Mouse (Mus musculus) CD4-positive, CD25-positive, alpha-beta regulatory T cell, adult 4 months (primary cell): Measurements from ENCODE around the gene Tgm2. TPM values are rescaled to one million over a fixed set of nuclear protein-coding genes. Genes with fewer than 3 reads are reported as not detected.

Experiments
- ATAC-seq: one replicate; pipeline ENCODE4 v1.8.0; 2017
- polyA plus RNA-seq, 2 experiments: library from polyadenylated mRNA; unstranded; fragments of 100-300 nt; shearing (Covaris generic); gene quantifications; one replicate each; pipeline ENCODE4 v1.2.1; 2017

Tgm2 gene
- polyA plus RNA-seq, 2 experiments from 2014 or later = 3.1 to 4.4 TPM

- no peak for ATAC-seq
Observed at GRCm38 (mm10) chr2:158113591-158114257, 32.5 kb downstream of the Tgm2 start.

DNA sequence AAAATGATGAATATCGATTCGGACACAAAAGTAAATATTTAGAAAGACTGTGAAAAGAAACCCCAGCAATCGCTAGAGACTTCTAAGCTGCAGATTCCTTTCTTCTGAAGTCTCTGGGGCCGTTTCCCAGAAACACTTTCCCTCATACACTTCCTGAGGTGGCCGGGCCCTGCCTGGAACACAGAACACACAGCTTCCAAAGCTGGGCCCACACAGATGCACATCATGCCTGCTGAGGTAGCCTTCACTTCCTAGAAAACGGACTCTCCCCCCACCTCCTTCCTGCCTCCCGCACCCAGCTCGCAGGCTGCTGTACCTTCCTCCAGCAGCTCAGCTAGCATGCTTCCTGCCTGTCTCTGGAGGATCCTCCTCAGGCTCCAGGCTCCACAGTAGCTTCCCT lies 36.7 kb downstream of the Tgm2 start:
- peak; percentile 20 for ATAC-seq

DNA sequence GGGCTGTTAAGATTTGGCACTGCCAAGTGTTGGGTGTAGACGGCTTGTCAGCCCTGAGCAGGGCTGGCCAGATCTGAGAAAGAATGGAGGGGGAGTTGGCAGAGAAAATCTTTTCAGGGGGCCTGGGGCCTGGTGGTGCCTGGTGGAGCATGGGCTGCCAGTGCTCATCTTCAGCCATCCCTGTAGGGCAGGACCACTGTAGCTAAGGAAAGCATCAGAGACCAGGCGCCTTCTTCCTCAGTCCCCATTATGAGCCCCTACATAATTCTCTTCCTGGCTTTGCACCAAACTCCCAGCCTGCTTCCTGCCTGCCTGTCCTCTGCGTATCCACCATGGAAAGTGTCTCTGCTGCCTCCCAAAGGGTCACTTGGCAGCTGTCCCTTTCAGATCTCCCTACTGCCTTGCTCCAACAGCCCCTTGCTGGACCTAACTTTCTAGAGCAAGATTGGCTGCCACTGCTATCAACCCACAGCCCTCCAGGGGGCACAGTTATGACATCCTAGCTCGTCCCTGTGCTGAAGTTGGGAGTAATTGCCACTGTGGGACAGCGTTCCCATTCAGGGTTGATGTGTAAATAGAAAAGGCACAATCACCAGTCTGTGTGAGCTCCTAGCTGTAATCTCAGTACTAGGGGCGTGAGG lies 39.2 kb downstream of the Tgm2 start:
- no peak for ATAC-seq

GRCm38 (mm10) chr2:158105605-158106004 lies 40.6 kb downstream of the Tgm2 start:
- ATAC-seq = no peak

DNA sequence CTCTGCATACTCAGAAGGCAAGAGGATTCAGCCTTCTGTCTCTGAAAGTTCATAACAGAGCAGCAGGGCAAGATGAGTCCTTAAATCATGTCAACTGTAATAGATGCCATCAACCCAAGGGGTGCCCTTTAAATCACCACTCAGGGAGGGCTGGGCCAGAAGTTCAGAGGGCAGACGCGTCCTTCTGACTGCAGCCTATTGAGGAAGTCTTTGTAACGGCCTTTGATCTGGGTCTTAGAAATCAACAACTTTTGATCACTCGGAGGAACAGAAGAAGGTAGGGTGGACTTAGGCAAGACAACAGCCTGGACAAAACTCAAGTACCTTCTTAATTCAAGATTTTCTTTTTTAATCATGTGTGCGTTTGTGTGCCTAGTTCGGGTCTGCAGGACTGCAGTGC lies 41.3 kb downstream of the Tgm2 start:
- ATAC-seq = no peak

- no peak for ATAC-seq
Observed at GRCm38 (mm10) chr2:158101768-158102167, 44.5 kb downstream of the Tgm2 start.

DNA sequence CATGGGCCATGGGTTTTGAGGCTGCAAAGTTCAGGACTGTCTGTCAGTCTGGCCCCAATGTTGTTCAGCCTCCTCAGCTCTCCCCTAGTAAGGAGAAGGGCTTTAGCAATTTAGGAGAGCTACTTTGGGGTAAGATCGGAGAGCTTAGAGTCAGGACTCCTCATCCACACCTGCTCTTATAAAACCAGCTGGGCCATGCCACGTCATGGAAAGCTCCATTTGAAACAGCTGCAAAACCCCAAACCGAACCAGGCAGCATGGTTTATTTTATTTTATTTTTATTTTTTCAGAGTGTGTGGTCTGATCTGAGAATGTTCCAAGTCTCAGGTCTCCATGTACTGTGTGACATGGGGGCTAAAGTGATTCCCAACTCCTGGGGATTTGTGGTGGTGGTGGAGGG lies 46.7 kb downstream of the Tgm2 start:
- ATAC-seq = no peak

DNA sequence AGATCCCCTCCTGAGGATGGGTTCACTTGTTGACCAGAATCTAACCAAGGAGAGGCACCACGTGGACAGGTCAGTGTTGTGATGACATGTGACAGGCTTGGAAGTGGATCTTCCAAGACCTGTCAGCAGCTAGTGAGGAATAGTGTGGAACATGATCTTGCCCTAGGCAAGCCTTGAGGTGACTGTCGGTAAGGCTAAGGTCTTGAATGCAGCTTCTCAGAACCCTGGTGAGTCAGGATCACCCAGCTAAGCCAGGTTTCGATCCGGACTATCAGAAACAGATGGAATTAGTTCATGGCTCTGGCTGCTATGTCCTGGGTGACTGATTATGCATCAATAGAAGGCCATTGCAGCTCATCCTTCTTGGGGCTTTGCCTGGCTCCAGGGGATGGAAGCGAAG lies 47.5 kb downstream of the Tgm2 start:
- no peak for ATAC-seq

DNA sequence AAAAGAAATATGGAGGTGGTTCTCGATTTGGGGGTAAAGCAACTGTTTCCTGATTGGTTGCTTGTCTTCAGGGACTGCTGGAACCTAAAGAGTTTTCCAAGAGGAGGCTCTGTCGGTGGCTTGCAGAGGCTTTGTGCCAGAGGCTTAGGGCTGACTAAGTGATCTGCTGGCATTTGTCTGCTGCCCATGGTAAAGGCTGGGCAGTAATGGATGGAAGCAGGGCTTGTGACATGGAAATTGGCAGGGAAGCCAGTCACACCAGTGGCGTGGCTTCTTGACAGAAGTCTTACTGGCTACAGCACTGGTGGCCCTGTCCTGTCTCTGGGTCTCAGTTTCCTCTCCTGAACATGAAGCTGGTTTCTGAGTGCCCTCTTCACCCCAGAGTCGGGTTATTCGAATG lies 49.2 kb downstream of the Tgm2 start:
- ATAC-seq = no peak

DNA sequence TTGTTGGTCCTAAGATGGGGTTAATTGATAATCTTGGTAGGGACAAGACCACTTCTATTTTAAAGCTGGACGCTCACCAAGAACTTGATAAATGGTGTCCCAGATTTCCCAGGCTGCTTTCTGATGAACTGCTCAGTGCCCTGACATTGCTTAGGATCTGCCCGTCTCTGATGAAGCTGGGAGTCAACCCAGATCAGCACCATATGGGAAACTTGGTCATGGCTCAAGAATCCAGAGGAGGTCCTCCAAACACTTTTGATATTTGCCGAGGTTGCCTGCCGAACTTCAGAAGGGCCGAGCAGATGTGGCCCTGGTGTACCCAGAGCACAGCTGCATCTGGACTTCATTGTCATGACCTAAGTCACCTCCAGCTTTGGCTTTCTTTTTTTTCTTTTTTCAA lies 51.4 kb downstream of the Tgm2 start:
- ATAC-seq = no peak

- no peak for ATAC-seq
Observed at GRCm38 (mm10) chr2:158094300-158094699, 51.9 kb downstream of the Tgm2 start.

GRCm38 (mm10) chr2:158093345-158093744 lies 52.9 kb downstream of the Tgm2 start:
- ATAC-seq = no peak

DNA sequence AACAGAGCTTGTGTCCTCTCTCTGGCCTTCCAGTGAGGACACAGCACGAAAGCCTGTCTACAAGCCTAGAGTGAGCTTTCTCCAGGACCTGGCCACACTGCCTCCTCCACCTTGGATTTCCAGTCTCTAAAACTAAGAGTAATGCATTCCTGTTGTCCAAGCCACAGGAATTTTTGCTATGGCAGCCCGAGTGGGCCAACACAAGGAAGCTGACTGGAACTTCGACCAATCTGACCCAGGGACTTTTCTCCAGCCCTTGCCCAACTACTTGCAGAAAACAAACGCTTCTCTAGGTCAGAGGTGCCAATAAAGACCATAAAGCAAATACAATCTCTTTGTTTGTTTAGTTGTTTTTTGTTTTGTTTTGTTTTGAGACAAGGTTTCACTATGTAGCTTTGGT lies 56.1 kb downstream of the Tgm2 start:
- ATAC-seq = no peak

- no peak for ATAC-seq
Observed at GRCm38 (mm10) chr2:158084486-158084885, 61.8 kb downstream of the Tgm2 start.

- ATAC-seq = no peak
Observed at GRCm38 (mm10) chr2:158080622-158081241, 65.5 kb downstream of the Tgm2 start.

GRCm38 (mm10) chr2:158079843-158080395 lies 66.3 kb downstream of the Tgm2 start:
- no peak for ATAC-seq

DNA sequence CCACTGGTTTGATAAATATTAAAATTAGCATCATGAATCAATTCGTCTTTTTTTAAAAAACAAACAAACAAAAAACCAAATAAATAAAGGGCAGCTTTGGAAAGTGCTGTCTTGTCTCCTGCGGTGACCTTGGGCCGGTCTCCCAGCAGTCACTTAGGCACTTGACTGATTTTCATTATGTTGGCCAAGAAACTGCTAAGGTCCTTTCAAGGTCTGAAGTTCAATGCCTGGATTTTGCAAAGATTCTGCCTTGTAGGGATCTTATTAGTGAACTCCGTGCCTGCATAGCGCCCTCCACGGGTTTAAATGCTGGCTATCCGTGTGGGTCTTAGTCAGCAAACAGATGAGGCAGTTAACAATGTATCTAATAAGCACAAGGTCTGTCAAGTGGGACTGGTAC lies 67.3 kb downstream of the Tgm2 start:
- no peak for ATAC-seq

DNA sequence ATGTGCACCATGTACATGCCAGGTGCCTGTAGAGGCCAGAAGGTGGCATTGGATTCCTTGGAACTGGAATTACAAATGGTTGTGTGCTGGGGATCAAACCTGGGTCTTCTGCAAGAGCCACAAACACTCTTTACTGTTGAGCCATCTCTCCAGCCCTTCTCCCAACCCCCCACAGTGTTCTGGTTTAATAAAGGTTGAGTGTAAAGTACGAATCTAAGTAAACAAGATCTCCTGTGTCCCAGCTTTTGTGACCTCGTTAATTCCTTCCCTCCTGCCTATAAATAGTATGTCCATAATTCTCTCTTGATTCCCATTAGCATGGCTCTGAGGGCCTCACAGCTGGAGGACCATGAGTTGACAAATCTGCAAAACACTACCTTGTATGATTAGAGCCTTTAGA lies 68.3 kb downstream of the Tgm2 start:
- ATAC-seq = no peak

DNA sequence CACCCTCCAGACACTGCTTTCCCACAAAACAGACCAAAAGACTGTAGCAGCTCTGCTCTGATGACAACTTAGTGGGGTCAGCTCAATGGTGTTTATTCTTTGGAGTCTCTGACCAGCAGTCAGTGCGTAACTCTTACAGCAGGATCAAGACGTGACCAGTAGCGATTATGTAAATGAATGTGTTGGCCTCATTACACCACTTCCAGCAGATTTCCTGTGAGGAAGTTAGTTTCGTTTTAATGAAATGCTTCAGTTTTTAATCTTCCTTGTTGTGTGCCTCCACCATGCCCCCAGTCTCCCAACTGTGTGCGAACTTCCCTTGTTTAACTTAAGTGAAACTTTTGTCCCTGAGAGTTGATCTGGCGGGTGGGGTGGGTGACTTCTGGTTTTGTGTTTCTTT lies 69.5 kb downstream of the Tgm2 start:
- ATAC-seq = no peak

DNA sequence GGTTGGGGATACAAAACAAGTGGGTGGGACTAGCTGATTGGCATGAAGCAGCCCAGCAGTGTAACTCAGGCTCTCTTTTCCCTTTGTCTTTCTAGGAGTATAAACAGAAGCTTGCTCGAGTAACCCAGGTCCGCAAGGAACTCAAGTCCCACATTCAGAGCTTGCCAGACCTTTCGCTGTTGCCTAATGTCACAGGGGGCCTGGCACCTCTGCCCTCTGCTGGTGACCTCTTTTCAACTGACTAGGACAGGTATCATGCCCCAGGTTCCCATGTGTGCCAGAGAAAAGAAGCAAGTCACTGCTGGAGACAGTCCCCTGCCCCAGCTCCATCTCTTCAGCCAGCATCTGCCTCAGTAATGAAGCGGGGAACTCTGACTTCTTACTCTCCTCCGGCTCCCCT lies 71.4 kb downstream of the Tgm2 start:
- ATAC-seq = no peak

DNA sequence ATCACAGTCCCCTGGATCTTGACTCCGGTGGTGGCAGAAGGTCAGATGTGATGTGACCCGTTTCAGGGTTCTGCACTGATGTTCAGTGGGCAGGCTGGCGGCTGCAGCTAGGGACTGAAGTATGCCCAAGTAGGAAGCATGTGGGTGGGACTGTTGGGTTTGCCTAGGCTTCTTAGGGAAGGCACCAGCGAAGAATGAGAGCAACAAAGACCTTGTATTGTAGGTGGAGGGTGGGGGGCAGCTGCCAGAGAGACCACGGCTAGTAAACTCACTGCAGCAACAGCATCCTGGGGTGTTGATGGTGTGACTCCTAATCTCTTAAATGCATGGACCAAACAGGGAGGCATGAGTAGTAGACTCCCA lies 74.6 kb downstream of the Tgm2 start:
- ATAC-seq = no peak

DNA sequence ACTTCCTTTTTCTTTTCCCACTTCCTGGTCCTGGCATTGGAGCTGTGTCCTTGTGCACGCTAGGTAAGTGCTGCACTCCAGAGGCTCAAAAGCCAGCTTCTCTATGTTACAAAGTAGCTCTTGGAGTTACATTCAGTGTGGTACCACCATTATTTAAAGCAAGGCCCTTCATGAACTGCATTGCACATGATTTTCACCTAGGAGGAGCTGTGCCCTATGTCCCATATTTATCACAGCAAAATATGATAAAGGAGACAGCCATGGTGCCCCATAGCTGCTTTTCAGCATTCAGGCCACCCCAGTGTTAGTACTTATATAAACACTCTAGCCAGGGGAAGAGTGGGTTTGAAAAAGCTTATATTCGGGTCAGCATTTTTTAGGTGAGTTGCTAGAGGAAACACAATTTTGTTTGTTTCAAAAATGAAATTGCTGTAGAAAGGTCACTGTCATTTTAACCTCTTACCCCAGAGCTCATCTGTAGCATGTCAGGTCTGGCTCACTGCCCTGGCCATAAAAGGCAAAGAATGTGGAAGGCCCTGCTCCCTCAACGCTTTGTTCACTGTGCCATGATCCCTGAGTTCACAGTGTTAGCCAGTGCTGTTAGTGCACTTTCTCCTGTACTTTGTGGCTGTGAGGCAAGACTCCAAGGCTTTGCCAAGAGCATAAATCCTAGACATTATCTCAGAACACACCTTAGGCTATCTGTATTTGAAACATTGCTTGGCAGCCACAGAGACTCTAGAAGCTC lies 75.2 kb downstream of the Tgm2 start:
- no peak for ATAC-seq

- no peak for ATAC-seq
Observed at GRCm38 (mm10) chr2:158068444-158068971, 77.7 kb downstream of the Tgm2 start.
